Mouse (Mus musculus) liver, adult 2 months (tissue): ENCODE data around the gene Rnls. TPM values are rescaled to one million over a fixed set of nuclear protein-coding genes. Genes with fewer than 3 reads are reported as not detected.

ENCODE experiments used
- DNase-seq: peaks from one replicate; pipeline ENCODE4 v3.0.0-alpha.2; 2011; ENCODE audit warnings: low read depth, low spot score; ENCODE audit errors: extremely low read depth
- H3K27ac ChIP-seq: fragments of 200-500 bp; replicated peaks from 2 replicates; pipeline ENCODE4 v1.5.1; 2012; ENCODE audit warnings: low read depth, mild to moderate bottlenecking, control low read depth, inconsistent platforms, low read length; ENCODE audit not compliant: insufficient read depth
- H3K27me3 ChIP-seq: fragments of 200-500 bp; 2 replicates; pipeline ENCODE4 v1.6.1; 2012; ENCODE audit warnings: mild to moderate bottlenecking, moderate library complexity, low read length, inconsistent platforms; ENCODE audit not compliant: control insufficient read depth, insufficient read depth
- H3K36me3 ChIP-seq: fragments of 200-500 bp; 2 replicates; pipeline ENCODE4 v1.6.1; 2012; ENCODE audit warnings: low read length, inconsistent platforms; ENCODE audit not compliant: control insufficient read depth, insufficient read depth
- H3K4me1 ChIP-seq: fragments of 200-500 bp; 2 replicates; pipeline ENCODE4 v1.6.1; 2011; ENCODE audit warnings: low read length; ENCODE audit not compliant: control insufficient read depth, insufficient read depth
- H3K4me3 ChIP-seq: fragments of 200-500 bp; 2 replicates; pipeline ENCODE4 v1.5.1; 2011; ENCODE audit warnings: low read depth, mild to moderate bottlenecking, control low read depth, low read length, moderate library complexity; ENCODE audit not compliant: insufficient read depth
- H3K79me2 ChIP-seq: fragments of 200-500 bp; 2 replicates; pipeline ENCODE4 v1.6.1; 2012; ENCODE audit warnings: inconsistent platforms, mild to moderate bottlenecking, low read length, moderate library complexity; ENCODE audit not compliant: control insufficient read depth, insufficient read depth
- H3K9ac ChIP-seq: fragments of 200-500 bp; 2 replicates; pipeline ENCODE4 v1.6.1; 2012; ENCODE audit warnings: low read depth, mild to moderate bottlenecking, control low read depth, inconsistent platforms, low read length
- CTCF ChIP-seq: fragments of 200-500 bp; IDR thresholded peaks from 2 replicates; pipeline ENCODE4 v1.5.1; 2011; ENCODE audit warnings: low read depth, low read length, control low read depth
- POLR2A ChIP-seq: fragments of 200-500 bp; IDR thresholded peaks from 2 replicates; pipeline ENCODE4 v1.6.1; 2011; ENCODE audit warnings: low read length, control low read depth; ENCODE audit not compliant: insufficient read depth; ENCODE audit errors: extremely low read depth
- WGBS: fragments of 180-500 bp; shearing (Covaris S2); methylation state at CpG from one replicate; pipeline ENCODE4 v1.1.7; 2018; 5-methylcytosine and 5-hydroxymethylcytosine counted together
- polyA plus RNA-seq: library from polyadenylated mRNA; depleted of rRNA; stranded (reverse); fragments of >200 nt; gene quantifications from 2 replicates; pipeline ENCODE4 v1.2.3, GENCODE M21; 2012
- total RNA-seq: library from RNA; depleted of rRNA; stranded (reverse); fragments of >200 nt; gene quantifications from 2 replicates; pipeline ENCODE4 v1.2.3, GENCODE M21; 2014

Rnls gene
- total and polyA plus RNA-seq, 2 experiments: 0.50 to 0.92 TPM

DNA sequence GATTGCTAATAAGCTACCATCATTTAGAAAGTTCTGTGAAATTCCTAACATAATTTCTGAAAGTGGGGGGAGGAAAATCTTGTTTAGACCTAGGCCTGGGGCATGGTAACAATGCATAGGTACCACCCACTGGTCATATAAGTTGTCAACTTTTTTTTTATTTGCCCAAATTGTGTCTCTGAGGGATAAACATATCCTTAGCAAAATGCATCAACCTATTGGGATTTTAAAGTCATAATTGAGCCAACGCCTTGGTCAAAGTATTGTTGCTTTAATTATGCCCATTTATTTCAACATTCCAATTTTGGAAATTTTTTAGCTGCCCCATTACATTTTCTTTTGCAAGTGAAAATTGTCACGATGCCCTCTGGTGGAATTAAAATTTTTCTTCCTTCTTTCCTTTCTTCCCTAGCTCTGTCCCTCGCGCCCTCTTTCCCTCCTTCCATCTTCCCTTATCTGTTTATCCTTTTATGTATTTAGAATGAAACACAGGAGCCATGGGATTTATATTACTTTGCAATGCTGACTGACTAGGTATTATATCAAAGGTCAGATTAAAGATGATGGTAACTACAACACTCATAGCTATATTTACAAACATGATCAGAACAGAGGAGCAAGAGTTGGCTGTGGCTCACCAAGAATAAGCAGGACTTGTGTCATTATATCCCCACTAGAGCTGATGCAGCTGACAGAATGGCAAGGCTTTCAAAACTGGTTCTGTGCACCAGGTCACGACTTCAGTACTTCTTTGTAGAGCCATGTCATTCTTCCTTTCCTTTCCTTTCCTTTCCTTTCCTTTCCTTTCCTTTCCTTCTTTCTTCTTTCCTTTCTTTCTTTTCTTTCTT is 166.0 kb downstream of the Rnls start:
- no peaks in the 10 kb centered on the region for H3K27me3 ChIP-seq
- no peaks in the 10 kb centered on the region; the same call in 1 of the 2 replicates for H3K4me1 ChIP-seq
- no peak overlapping the region for H3K27ac ChIP-seq
- H3K9ac ChIP-seq: no peak overlapping the region
- no peaks in the 10 kb centered on the region for H3K79me2 ChIP-seq
- 68% methylated on average over 5 of the region's 5 CpGs for WGBS
- no peak overlapping the region for H3K4me3 ChIP-seq
- peak; percentile 36; the same call in 1 of the 2 replicates for TF ChIP-seq CTCF
- TF ChIP-seq POLR2A: no peak
- H3K36me3 ChIP-seq: no peaks in the 10 kb centered on the region
- peak; percentile 24 for DNase-seq

DNA sequence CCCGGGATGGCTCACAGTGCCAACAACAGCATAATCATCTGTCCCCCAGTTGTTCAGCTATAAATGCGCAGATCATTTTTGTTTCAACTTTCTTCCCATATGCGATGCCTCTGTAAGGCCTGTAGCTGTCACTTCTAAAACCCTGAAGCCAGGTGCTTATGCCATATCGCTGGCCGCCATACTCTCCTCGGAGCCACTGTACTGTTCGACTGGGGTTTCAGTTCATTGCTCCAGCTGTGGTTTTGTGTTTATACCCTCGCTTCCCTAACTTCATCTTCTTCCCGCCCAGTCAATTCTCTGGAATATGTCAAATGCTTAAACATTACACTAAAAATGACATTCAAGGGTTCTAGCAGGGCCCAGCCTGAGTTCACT is 167.1 kb downstream of the Rnls start:
- Histone ChIP-seq H3K36me3 (no peaks in the 10 kb centered on the region), H3K27ac (no peak overlapping the region), H3K27me3 (no peaks in the 10 kb centered on the region), H3K79me2 (no peaks in the 10 kb centered on the region), H3K9ac (no peak overlapping the region), H3K4me3 (no peak overlapping the region), H3K4me1 (no peaks in the 10 kb centered on the region; the same call in 1 of the 2 replicates)
- TF ChIP-seq CTCF: no peak
- no peak for TF ChIP-seq POLR2A
- WGBS: 94% methylated on average over 9 of the region's 9 CpGs
- DNase-seq: no peak

DNA sequence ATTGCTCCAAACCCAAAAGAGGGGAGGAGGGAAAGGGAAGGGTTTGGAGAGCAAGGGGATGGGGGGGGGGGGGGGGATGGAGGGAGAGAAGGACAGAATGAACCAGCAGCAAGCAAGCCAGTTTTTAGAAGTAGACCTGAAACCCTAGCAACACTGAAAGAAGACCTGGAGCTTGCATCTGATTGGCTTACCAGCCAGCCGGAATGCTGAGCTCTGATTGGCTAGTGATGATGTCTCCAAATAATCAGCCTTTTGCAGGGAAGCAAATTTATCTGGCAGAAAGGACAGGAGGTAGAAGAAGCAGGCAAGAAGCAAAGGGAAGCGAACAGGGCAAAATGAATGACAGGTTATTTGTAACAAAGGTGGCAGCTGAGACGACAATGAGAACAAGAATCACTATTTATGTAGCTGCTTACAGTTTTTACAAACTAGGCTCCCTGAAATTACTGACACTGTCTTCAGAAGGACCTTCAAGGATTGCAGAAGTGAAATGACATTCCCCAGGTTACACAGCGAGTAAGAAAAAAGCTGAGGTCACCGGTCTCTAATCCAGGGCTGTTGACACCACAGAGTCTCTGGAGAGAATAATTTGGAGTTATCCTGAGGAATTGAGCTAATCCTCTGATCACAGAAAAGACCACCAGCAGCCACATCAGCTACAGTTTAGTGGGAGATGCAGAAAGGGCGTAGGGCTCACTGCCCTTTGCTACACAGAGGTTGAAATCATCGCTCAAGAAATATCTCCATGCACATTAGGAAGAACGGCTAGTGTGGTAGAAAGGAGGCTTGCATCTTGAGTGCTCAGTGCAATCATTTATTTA is 167.7 kb downstream of the Rnls start:
- H3K36me3 ChIP-seq: no peaks in the 10 kb centered on the region
- no peaks in the 10 kb centered on the region for H3K79me2 ChIP-seq
- H3K27me3 ChIP-seq: no peaks in the 10 kb centered on the region
- no peak overlapping the region for H3K4me3 ChIP-seq
- TF ChIP-seq CTCF (no peak), POLR2A (no peak)
- DNase-seq: peak; percentile 37
- WGBS: 79% methylated on average over 8 of the region's 8 CpGs
- no peak overlapping the region for H3K9ac ChIP-seq
- H3K27ac ChIP-seq: no peak overlapping the region
- H3K4me1 ChIP-seq: no peaks in the 10 kb centered on the region; the same call in 1 of the 2 replicates

- no peaks in the 10 kb centered on the region for H3K27me3 ChIP-seq
- no peak overlapping the region for H3K27ac ChIP-seq
- WGBS: 67% methylated on average over 5 of the region's 5 CpGs
- no peak overlapping the region for H3K9ac ChIP-seq
- TF ChIP-seq CTCF (no peak), POLR2A (no peak)
- no peaks in the 10 kb centered on the region for H3K36me3 ChIP-seq
- no peaks in the 10 kb centered on the region for H3K79me2 ChIP-seq
- no peak for DNase-seq
- no peaks in the 10 kb centered on the region; the same call in 1 of the 2 replicates for H3K4me1 ChIP-seq
- H3K4me3 ChIP-seq: no peak overlapping the region
These were observed 168.3 kb downstream of the Rnls start for GRCm38 (mm10) chr19:33223766-33224165.

GRCm38 (mm10) chr19:33223276-33223675 is 168.8 kb downstream of the Rnls start:
- no peaks in the 10 kb centered on the region for H3K27me3 ChIP-seq
- DNase-seq: peak; percentile 29
- 63% methylated on average over 6 of the region's 6 CpGs for WGBS
- no peak overlapping the region for H3K4me3 ChIP-seq
- no peaks in the 10 kb centered on the region for H3K36me3 ChIP-seq
- no peak overlapping the region for H3K27ac ChIP-seq
- H3K9ac ChIP-seq: no peak overlapping the region
- no peaks in the 10 kb centered on the region for H3K79me2 ChIP-seq
- H3K4me1 ChIP-seq: no peaks in the 10 kb centered on the region; the same call in 1 of the 2 replicates
- TF ChIP-seq CTCF (no peak), POLR2A (no peak)
